Mouse (Mus musculus) liver, embryonic 14.5 days (tissue): ENCODE measurements at regions not wholly inside any gene's neighbourhood (a gene's known extent, or its start where the extent isn't known, plus 50 kb on each side); places are given as distances from the start of the nearest gene placed in this dataset.

Experiments used
- ATAC-seq: fragments of 200-750 bp; cut with Nextera tagmentation; 2 replicates; pipeline ENCODE4 v1.8.0; 2017; ENCODE audit warnings: moderate number of reproducible peaks, mild to moderate bottlenecking, moderate library complexity; ENCODE audit not compliant: insufficient read depth
- DNase-seq, 3 experiments: peaks; one replicate each; pipeline ENCODE4 v3.0.0-alpha.2; 2012 to 2013; ENCODE audit warnings: low read depth in 3 of 3, low spot score in 3 of 3
- H3K27ac ChIP-seq: fragments of 300-500 bp; sonication (generic); 2 replicates; pipeline ENCODE4 v1.5.1; 2014; ENCODE audit warnings: moderate library complexity, mild to moderate bottlenecking, control low read depth, inconsistent platforms
- H3K27me3 ChIP-seq: fragments of 300-500 bp; sonication (generic); 2 replicates; pipeline ENCODE4 v1.6.1; 2014; ENCODE audit warnings: mild to moderate bottlenecking, low read length, moderate library complexity; ENCODE audit not compliant: control insufficient read depth, insufficient read depth
- H3K36me3 ChIP-seq: fragments of 300-500 bp; sonication (generic); replicated peaks from 2 replicates; pipeline ENCODE4 v1.6.1; 2014; ENCODE audit warnings: low read depth; ENCODE audit not compliant: control insufficient read depth, insufficient read depth
- H3K4me1 ChIP-seq, 2 experiments: fragments of 200-500 bp in 1 of 2; fragments of 300-500 bp in 1 of 2; sonication (generic) in 1 of 2; replicated peaks; 2 replicates each; pipeline ENCODE4 v1.6.1; 2012 to 2014; ENCODE audit warnings: antibody characterized with exemption in 1 of 2, inconsistent platforms in 1 of 2, low read length in 1 of 2; ENCODE audit not compliant: control insufficient read depth in 2 of 2, insufficient read depth in 2 of 2
- H3K4me2 ChIP-seq: fragments of 300-500 bp; sonication (generic); 2 replicates; pipeline ENCODE4 v1.6.1; 2014; ENCODE audit warnings: low read depth, mild to moderate bottlenecking, control low read depth, moderate library complexity
- H3K4me3 ChIP-seq, 2 experiments: fragments of 200-500 bp in 1 of 2; fragments of 300-500 bp in 1 of 2; sonication (generic) in 1 of 2; 2 replicates each; pipeline ENCODE4 v1.5.1; 2012 to 2014; ENCODE audit warnings: low read depth in 2 of 2, low read length in 2 of 2, mild to moderate bottlenecking in 2 of 2, control low read depth in 1 of 2, inconsistent platforms in 1 of 2, moderate library complexity in 1 of 2; ENCODE audit not compliant: insufficient read depth in 1 of 2
- H3K9ac ChIP-seq: fragments of 300-500 bp; sonication (generic); replicated peaks from 2 replicates; pipeline ENCODE4 v1.6.1; 2014; ENCODE audit warnings: mild to moderate bottlenecking, control low read depth, moderate library complexity
- H3K9me3 ChIP-seq: fragments of 300-500 bp; sonication (generic); 2 replicates; pipeline ENCODE4 v1.6.1; 2016; ENCODE audit warnings: low read length, mixed read lengths; ENCODE audit not compliant: control insufficient read depth
- CTCF ChIP-seq: IDR thresholded peaks from 2 replicates; pipeline ENCODE4 v1.5.1; 2016; ENCODE audit warnings: antibody characterized with exemption, low read depth, control low read depth
- EP300 ChIP-seq: IDR thresholded peaks from 2 replicates; pipeline ENCODE4 v1.6.1; 2016; ENCODE audit warnings: antibody characterized with exemption, low read depth
- WGBS: fragments of 180-500 bp; shearing (Covaris S2); extraction: QIAGEN DNeasy Blood & Tissue Kit; methylation state at CpG from one replicate; pipeline ENCODE4 v1.1.7; 2014; ENCODE audit not compliant: insufficient replicate concordance; 5-methylcytosine and 5-hydroxymethylcytosine counted together

DNA sequence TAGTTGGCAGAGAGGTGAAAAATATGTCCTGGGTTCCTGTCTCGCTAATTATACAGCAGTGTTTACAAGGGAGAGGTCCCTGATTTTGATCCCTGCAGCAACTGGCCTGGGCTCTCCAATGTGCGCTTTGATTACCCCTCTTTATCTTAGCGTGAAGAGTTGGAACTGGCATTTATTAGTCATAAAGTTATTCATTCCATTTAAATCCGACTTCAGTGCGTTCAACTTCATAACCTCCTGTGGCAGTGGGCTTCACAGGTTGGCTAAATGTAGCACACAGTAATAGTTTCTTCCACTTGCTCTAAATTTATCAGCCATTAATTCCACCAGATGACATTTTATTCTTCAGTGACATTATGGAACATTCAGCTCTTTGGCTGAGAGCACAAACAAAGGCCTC is 113.0 kb upstream of the Hmgn3 start:
- ATAC-seq (no peak), DNase-seq (no peak)
- Histone ChIP-seq H3K9ac (no peak overlapping the region), H3K4me3 (no peak overlapping the region), H3K4me1 (no peaks in the 10 kb centered on the region), H3K9me3 (no peaks in the 10 kb centered on the region), H3K36me3 (no peaks in the 10 kb centered on the region), H3K27ac (no peak overlapping the region), H3K4me2 (no peak overlapping the region), H3K27me3 (no peaks in the 10 kb centered on the region)
- 59% methylated on average over 5 of the region's 5 CpGs for WGBS
- TF ChIP-seq EP300: no peak
- no peak for TF ChIP-seq CTCF

DNA sequence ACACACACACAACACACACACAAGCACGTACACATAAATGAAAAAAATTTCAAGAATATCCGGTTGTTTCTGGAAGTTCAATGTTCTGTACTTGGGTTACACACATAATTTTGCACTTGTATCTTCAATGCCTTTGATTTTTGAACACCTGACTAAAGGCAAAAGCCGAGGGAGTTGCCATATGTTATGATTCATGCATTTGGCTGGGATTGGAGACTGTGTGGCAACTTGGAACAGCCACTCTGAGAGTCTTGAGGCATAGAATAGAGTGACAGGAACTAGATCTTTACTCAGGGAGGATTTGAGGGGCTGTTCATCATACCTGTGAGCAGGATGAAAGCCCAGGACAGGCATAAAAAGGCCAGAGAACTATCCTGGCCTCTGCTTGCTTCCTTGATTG is 112.5 kb upstream of the Hmgn3 start:
- no peak for ATAC-seq
- TF ChIP-seq CTCF (no peak), EP300 (no peak)
- WGBS: 58% methylated on average over 3 of the region's 3 CpGs

DNA sequence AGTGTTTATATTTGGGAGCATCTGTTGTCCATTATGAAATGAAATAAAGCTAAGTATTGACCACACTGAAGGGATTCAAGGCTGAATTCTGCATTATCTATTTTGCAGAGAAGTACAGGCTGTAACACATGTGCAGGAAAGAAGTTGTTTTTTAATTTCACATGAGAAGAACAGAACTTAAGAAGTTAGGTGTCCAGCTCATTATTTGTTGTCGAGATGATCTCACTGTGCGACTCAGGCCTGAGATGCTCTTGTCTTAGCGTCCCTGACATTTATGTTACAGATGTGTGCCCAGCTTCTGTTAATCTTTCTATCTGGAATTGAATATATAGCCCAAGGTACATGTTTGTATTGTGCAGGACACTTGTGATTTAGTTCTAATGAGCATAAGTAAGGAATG is 112.0 kb upstream of the Hmgn3 start:
- no peak overlapping the region for H3K4me3 ChIP-seq
- no peak overlapping the region for H3K9ac ChIP-seq
- no peak overlapping the region for H3K4me2 ChIP-seq
- WGBS: 71% methylated on average over 3 of the region's 3 CpGs
- no peaks in the 10 kb centered on the region for H3K27me3 ChIP-seq
- H3K36me3 ChIP-seq: no peaks in the 10 kb centered on the region
- no peaks in the 10 kb centered on the region for H3K4me1 ChIP-seq
- ATAC-seq: no peak
- H3K27ac ChIP-seq: no peak overlapping the region
- no peak for DNase-seq
- no peak for TF ChIP-seq EP300
- no peak for TF ChIP-seq CTCF
- no peaks in the 10 kb centered on the region for H3K9me3 ChIP-seq

More for the DNA sequence above, 112.5 kb upstream of the Hmgn3 start:
- Histone ChIP-seq H3K36me3 (no peaks in the 10 kb centered on the region), H3K9me3 (no peaks in the 10 kb centered on the region), H3K4me1 (no peaks in the 10 kb centered on the region), H3K4me2 (no peak overlapping the region), H3K27ac (no peak overlapping the region), H3K9ac (no peak overlapping the region), H3K27me3 (no peaks in the 10 kb centered on the region), H3K4me3 (no peak overlapping the region)
- no peak for DNase-seq

- no peak overlapping the region for H3K27ac ChIP-seq
- H3K9me3 ChIP-seq: no peaks in the 10 kb centered on the region
- peak overlapping the region in 1 of 2 experiments; percentile 32; a peak in 1 of 4 replicates for H3K4me3 ChIP-seq
- no peak overlapping the region for H3K4me2 ChIP-seq
- ATAC-seq (peak; percentile 75), DNase-seq (peak in 2 of 3 experiments; percentile 7 to 14)
- TF ChIP-seq EP300 (no peak), CTCF (no peak)
- H3K27me3 ChIP-seq: no peaks in the 10 kb centered on the region
- no peaks in the 10 kb centered on the region for H3K4me1 ChIP-seq
- whole genome bisulfite sequencing: 71% methylated on average over 6 of the region's 6 CpGs
- no peaks in the 10 kb centered on the region for H3K36me3 ChIP-seq
- no peak overlapping the region for H3K9ac ChIP-seq
These were observed 107.9 kb upstream of the Hmgn3 start for GRCm38 (mm10) chr9:83254356-83254755.

DNA sequence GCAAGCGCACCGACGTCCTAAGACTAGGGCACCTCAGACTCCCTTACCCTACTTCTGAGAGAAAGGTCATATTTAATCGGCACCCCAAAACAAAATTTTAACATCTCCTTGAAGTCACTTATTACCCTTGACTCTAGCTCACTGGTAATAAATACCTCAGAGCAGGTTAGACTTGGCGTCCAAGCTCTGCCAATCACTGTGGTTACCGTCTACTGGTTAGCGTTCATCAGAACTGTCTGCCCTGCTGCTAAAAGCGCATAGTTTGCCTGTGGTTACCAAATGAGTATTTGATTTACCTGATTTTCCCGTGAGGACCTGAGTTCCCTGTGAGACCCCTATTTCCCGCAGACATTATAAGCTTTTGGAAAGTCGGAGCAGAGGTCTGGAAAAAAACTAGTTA is 107.3 kb upstream of the Hmgn3 start:
- ATAC-seq: no peak
- H3K36me3 ChIP-seq: no peaks in the 10 kb centered on the region
- no peaks in the 10 kb centered on the region for H3K4me1 ChIP-seq
- 72% methylated on average over 11 of the region's 11 CpGs for WGBS
- DNase-seq: no peak
- peak overlapping the region in 1 of 2 experiments; percentile 32; a peak in 1 of 4 replicates for H3K4me3 ChIP-seq
- H3K27ac ChIP-seq: no peak overlapping the region
- H3K27me3 ChIP-seq: no peaks in the 10 kb centered on the region
- no peak overlapping the region for H3K9ac ChIP-seq
- H3K4me2 ChIP-seq: peak overlapping the region; percentile 18
- no peak for TF ChIP-seq CTCF
- TF ChIP-seq EP300: no peak
- H3K9me3 ChIP-seq: no peaks in the 10 kb centered on the region

GRCm38 (mm10) chr9:83251793-83252192 is 105.3 kb upstream of the Hmgn3 start:
- Histone ChIP-seq H3K4me1 (no peaks in the 10 kb centered on the region), H3K4me3 (no peak overlapping the region), H3K9ac (no peak overlapping the region), H3K4me2 (no peak overlapping the region), H3K27me3 (no peaks in the 10 kb centered on the region), H3K9me3 (no peaks in the 10 kb centered on the region), H3K36me3 (no peaks in the 10 kb centered on the region), H3K27ac (no peak overlapping the region)
- DNase-seq (no peak), ATAC-seq (no peak)
- no peak for TF ChIP-seq EP300
- no peak for TF ChIP-seq CTCF
- WGBS: 53% methylated on average over 5 of the region's 5 CpGs
